ENCODE assay signal across 9 mouse cellular contexts in genomic region chr1:52098618-52099232, GRCm38 (mm10). TPM values are rescaled to one million over a fixed set of nuclear protein-coding genes. Genes with fewer than 3 reads are reported as not detected.
DNase-seq lines count a peak whose midpoint lies in the region; ATAC-seq and TF ChIP-seq lines count a peak whose summit lies in the region.
"Had no signal": no experiment of that assay in that cellular context is flagged by ENCODE, and none has a peak within 500 bp of the region (broad histone marks: within the 10 kb centered on the region; RNA-seq: fewer than 3 reads in every experiment).

No protein-coding gene starts in this region.

- peak; percentile 57 for TF ChIP-seq CTCF in E14TG2a.4 (conservative IDR thresholded peaks at IDR 0.05; ENCODE audit: low read length)

- 74% methylated on average over 3 of the region's 3 CpGs for WGBS in heart, embryonic 12.5 days
- WGBS in limb, embryonic 11.5 days = 71% methylated on average over 3 of the region's 3 CpGs

- H3K4me3 ChIP-seq in heart, embryonic 12.5 days = no peak overlapping the region
- H3K4me3 ChIP-seq in E14TG2a.4 (replicated peaks; ENCODE audit: low read length) = no peak overlapping the region
- no peak overlapping the region for H3K4me3 ChIP-seq in limb, embryonic 11.5 days (ENCODE audit: low read depth, low read length)
- H3K4me3 ChIP-seq: myocyte had no signal

- no peak for ATAC-seq in heart, embryonic 12.5 days (ENCODE audit: insufficient number of reproducible peaks, low FRiP score)
- no peak for ATAC-seq in limb, embryonic 11.5 days (ENCODE audit: insufficient number of reproducible peaks, low FRiP score, low TSS enrichment, low read depth)

- no peaks in the 10 kb centered on the region for H3K36me3 ChIP-seq in heart, embryonic 12.5 days
- H3K36me3 ChIP-seq in E14TG2a.4 (ENCODE audit: insufficient read depth, low read length) = no peaks in the 10 kb centered on the region
- no peaks in the 10 kb centered on the region for H3K36me3 ChIP-seq in limb, embryonic 11.5 days (ENCODE audit: control insufficient read depth, insufficient read depth, low read length)

- DNase-seq in heart, postnatal 4 days = peak; percentile 57
- DNase-seq in 416B (ENCODE audit: low read depth) = peak; percentile 79
- peak; percentile 66 for DNase-seq in embryo, embryonic 11 days
- peak; percentile 58 for DNase-seq in limb, embryonic 11.5 days (ENCODE audit: low spot score)
- peak; percentile 65 for DNase-seq in retina, postnatal 1 day
- DNase-seq in yolk sac, embryonic 10.5 days (ENCODE audit: low spot score) = no peak

- H3K27ac ChIP-seq in heart, embryonic 12.5 days (ENCODE audit: poor library complexity, severe bottlenecking) = no peak overlapping the region
- no peak overlapping the region for H3K27ac ChIP-seq in limb, embryonic 11.5 days (replicated peaks; ENCODE audit: low read depth, low read length)

- H3K4me2 ChIP-seq in heart, embryonic 12.5 days = no peak overlapping the region
- H3K4me2 ChIP-seq in limb, embryonic 11.5 days (ENCODE audit: low read depth, severe bottlenecking) = no peak overlapping the region

- 0 out of 2 replicates have a peak, but pooled peaks cover 6% of the 10 kb centered on the region for H3K27me3 ChIP-seq in heart, embryonic 12.5 days (replicated peaks)
- no peaks in the 10 kb centered on the region for H3K27me3 ChIP-seq in E14TG2a.4 (ENCODE audit: insufficient read depth, low read length)
- H3K27me3 ChIP-seq in limb, embryonic 11.5 days (ENCODE audit: control insufficient read depth, insufficient read depth, low read length) = no peaks in the 10 kb centered on the region

- no peaks in the 10 kb centered on the region for H3K9me3 ChIP-seq in heart, embryonic 12.5 days (replicated peaks)
- H3K9me3 ChIP-seq in E14TG2a.4 (ENCODE audit: low read length) = no peaks in the 10 kb centered on the region
- H3K9me3 ChIP-seq in limb, embryonic 11.5 days (ENCODE audit: control insufficient read depth, low read length) = no peaks in the 10 kb centered on the region

- H3K9ac ChIP-seq in heart, embryonic 12.5 days = no peak overlapping the region
- no peak overlapping the region for H3K9ac ChIP-seq in limb, embryonic 11.5 days (ENCODE audit: low read length)

- no peaks in the 10 kb centered on the region for H3K4me1 ChIP-seq in heart, embryonic 12.5 days (replicated peaks)
- H3K4me1 ChIP-seq in E14TG2a.4 (replicated peaks; ENCODE audit: low read depth, low read length) = no peaks in the 10 kb centered on the region
- no peaks in the 10 kb centered on the region for H3K4me1 ChIP-seq in limb, embryonic 11.5 days (ENCODE audit: control insufficient read depth, insufficient read depth, low read length)

RNA-seq across cellular contexts. Expression of gene Stat1, which starts 20.5 kb away (rescaled TPM):
- 10 to 100 TPM; 21.1 to 22.6 TPM for total RNA-seq in heart, postnatal 4 days (2021)
- 28.9 and 31.4 TPM in 2 replicates for polyA plus RNA-seq in heart, embryonic 12.5 days (2016; fragmentation: Nextera tagmentation; extraction: Ambion mirVana)
- 14.9 and 16.1 TPM in 2 replicates for polyA plus RNA-seq in limb, embryonic 11.5 days (2014; fragmentation: Nextera tagmentation; extraction: Ambion mirVana)
